Mouse (Mus musculus) erythroblast, embryonic 14.5 days (primary cell): Measurements from ENCODE around the gene Ntn3.

Experiments used
- GATA1 ChIP-seq: IDR thresholded peaks from 2 replicates; pipeline ENCODE4 v1.6.1; 2012; ENCODE audit warnings: low read length, inconsistent platforms, mixed read lengths
- TAL1 ChIP-seq: IDR thresholded peaks from 3 replicates; pipeline ENCODE4 v1.6.1; 2012; ENCODE audit warnings: low read length, inconsistent platforms, mixed read lengths

DNA sequence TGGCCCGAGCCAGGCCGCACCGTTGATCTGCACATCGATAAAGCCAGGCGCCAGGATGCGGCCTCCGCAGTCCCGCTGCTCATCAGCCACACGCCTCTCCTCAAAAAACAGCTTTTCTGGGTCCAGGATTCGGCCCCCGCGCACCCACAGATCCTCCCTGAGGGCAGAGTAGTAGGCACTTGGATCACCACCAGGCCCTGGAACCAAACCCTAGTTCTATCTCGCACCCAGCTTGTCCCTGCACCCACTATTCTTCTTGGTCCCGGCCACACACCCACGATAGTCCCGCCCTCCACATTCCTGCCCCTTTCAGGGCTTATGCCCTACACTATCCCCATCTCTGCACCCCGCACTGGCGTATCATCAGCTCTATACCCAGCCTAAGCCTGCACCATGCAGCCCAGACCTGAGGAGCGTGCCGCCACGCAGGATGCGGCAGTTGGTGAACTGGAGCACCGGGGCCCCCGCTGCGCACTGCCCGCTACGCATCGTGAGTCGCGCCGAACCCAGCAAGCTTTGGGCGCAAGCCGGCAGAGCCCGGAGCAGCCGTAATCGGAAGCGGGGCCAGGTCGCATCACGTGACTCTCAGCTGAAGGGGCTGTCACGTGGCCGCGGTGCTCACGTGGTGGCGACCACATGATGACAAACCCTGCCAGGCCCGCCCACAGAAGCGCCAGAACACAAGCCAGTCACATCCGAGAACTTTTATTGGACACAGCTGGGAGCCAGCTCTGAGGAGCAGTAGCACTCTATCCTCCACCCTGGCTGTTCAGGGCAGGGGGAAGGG is 46.0 kb downstream of the Ntn3 start, which contains the start of gene Amdhd2:
- TF ChIP-seq GATA1 (peak; percentile 87), TAL1 (no peak)
